Mouse (Mus musculus) lung, postnatal 0 days (tissue): ENCODE results near the gene Tgif1. TPM values are rescaled to one million over a fixed set of nuclear protein-coding genes. Genes with fewer than 3 reads are reported as not detected.

Experiments used
- ATAC-seq: fragments of 200-750 bp; cut with Nextera tagmentation; 2 replicates; pipeline ENCODE4 v1.8.0; 2017; ENCODE audit warnings: moderate library complexity
- DNase-seq: peaks from one replicate; pipeline ENCODE4 v3.0.0-alpha.2; 2016; ENCODE audit warnings: low spot score
- H3K27ac ChIP-seq: fragments of 300-500 bp; sonication (generic); 2 replicates; pipeline ENCODE4 v1.5.1; 2014; ENCODE audit warnings: antibody characterized with exemption, mild to moderate bottlenecking, low read length, mixed read lengths
- H3K27me3 ChIP-seq: fragments of 300-500 bp; sonication (generic); replicated peaks from 2 replicates; pipeline ENCODE4 v1.6.1; 2014; ENCODE audit warnings: low read length, mixed read lengths; ENCODE audit not compliant: insufficient read depth
- H3K36me3 ChIP-seq: fragments of 300-500 bp; sonication (generic); 2 replicates; pipeline ENCODE4 v1.6.1; 2014; ENCODE audit warnings: low read length, mixed read lengths; ENCODE audit not compliant: insufficient read depth
- H3K4me1 ChIP-seq: fragments of 300-500 bp; sonication (generic); 2 replicates; pipeline ENCODE4 v1.6.1; 2014; ENCODE audit warnings: antibody characterized with exemption, low read depth, low read length, mixed read lengths; ENCODE audit not compliant: insufficient read depth
- H3K4me2 ChIP-seq: fragments of 300-500 bp; sonication (generic); replicated peaks from 2 replicates; pipeline ENCODE4 v1.6.1; 2014; ENCODE audit warnings: low read depth, mild to moderate bottlenecking, low read length, moderate library complexity, mixed read lengths
- H3K4me3 ChIP-seq: fragments of 300-500 bp; sonication (generic); 2 replicates; pipeline ENCODE4 v1.5.1; 2014; ENCODE audit warnings: low read depth, low read length
- H3K9ac ChIP-seq: fragments of 300-500 bp; sonication (generic); replicated peaks from 2 replicates; pipeline ENCODE4 v1.6.1; 2014; ENCODE audit warnings: low read depth, mild to moderate bottlenecking
- H3K9me3 ChIP-seq: fragments of 300-500 bp; sonication (generic); 2 replicates; pipeline ENCODE4 v1.6.1; 2016; ENCODE audit warnings: low read length, mixed read lengths
- CTCF ChIP-seq: IDR thresholded peaks from 2 replicates; pipeline ENCODE4 v1.5.1; 2016; ENCODE audit warnings: antibody characterized with exemption, mild to moderate bottlenecking
- EP300 ChIP-seq: IDR thresholded peaks from 2 replicates; pipeline ENCODE4 v1.6.1; 2016; ENCODE audit warnings: antibody characterized with exemption, mild to moderate bottlenecking, control low read depth
- WGBS: fragments of 180-500 bp; shearing (Covaris S2); extraction: QIAGEN DNeasy Blood & Tissue Kit; methylation state at CpG from one replicate; pipeline ENCODE4 v1.1.7; 2014; 5-methylcytosine and 5-hydroxymethylcytosine counted together
- polyA plus RNA-seq: library from polyadenylated mRNA; unstranded; fragments of >200 nt; fragmentation: Nextera tagmentation; extraction: Ambion mirVana; gene quantifications from 2 replicates; pipeline ENCODE4 v1.2.1, GENCODE M21; 2015

Gene Tgif1
- polyA plus RNA-seq, 1 experiment from 2014 or later, result 45.2 TPM

- no peak overlapping the region for H3K4me2 ChIP-seq
- no peak overlapping the region for H3K4me3 ChIP-seq
- 66% methylated on average over 12 of the region's 12 CpGs for WGBS
- DNase-seq (no peak), ATAC-seq (no peak)
- H3K9ac ChIP-seq, result no peak overlapping the region
- H3K27me3 ChIP-seq, result no peaks in the 10 kb centered on the region
- H3K36me3 ChIP-seq, result no peaks in the 10 kb centered on the region
- H3K27ac ChIP-seq, result no peak overlapping the region
- TF ChIP-seq CTCF (no peak), EP300 (no peak)
- H3K4me1 ChIP-seq, result no peaks in the 10 kb centered on the region
- H3K9me3 ChIP-seq, result no peaks in the 10 kb centered on the region
Measured at GRCm38 (mm10) chr17:70826227-70826626, 27.1 kb downstream of the Tgif1 start.

GRCm38 (mm10) chr17:70823083-70823482 is 30.3 kb downstream of the Tgif1 start:
- peak overlapping the region; percentile 35 for H3K4me2 ChIP-seq
- no peaks in the 10 kb centered on the region for H3K4me1 ChIP-seq
- no peaks in the 10 kb centered on the region for H3K9me3 ChIP-seq
- 0 out of 2 replicates have a peak, but pooled peaks cover 12% of the 10 kb centered on the region for H3K27me3 ChIP-seq
- no peak overlapping the region for H3K4me3 ChIP-seq
- no peak overlapping the region for H3K9ac ChIP-seq
- no peak overlapping the region for H3K27ac ChIP-seq
- no peak for TF ChIP-seq CTCF
- TF ChIP-seq EP300, result no peak
- DNase-seq (no peak), ATAC-seq (no peak)
- 50% methylated on average over 8 of the region's 8 CpGs for WGBS
- no peaks in the 10 kb centered on the region for H3K36me3 ChIP-seq

GRCm38 (mm10) chr17:70817862-70818451 is 35.4 kb downstream of the Tgif1 start:
- peak overlapping the region; percentile 40 for H3K4me3 ChIP-seq

GRCm38 (mm10) chr17:70815001-70815400 is 38.3 kb downstream of the Tgif1 start:
- Histone ChIP-seq H3K9me3 (no peaks in the 10 kb centered on the region), H3K27ac (no peak overlapping the region), H3K4me2 (no peak overlapping the region), H3K9ac (no peak overlapping the region), H3K4me3 (no peak overlapping the region), H3K27me3 (peaks cover 25% of the 10 kb centered on the region), H3K36me3 (no peaks in the 10 kb centered on the region), H3K4me1 (no peaks in the 10 kb centered on the region)
- ATAC-seq (no peak), DNase-seq (no peak)
- no peak for TF ChIP-seq EP300
- 70% methylated on average over 8 of the region's 8 CpGs for WGBS

More at GRCm38 (mm10) chr17:70817862-70818451, 35.4 kb downstream of the Tgif1 start:
- H3K9ac ChIP-seq, result no peak overlapping the region
- H3K4me1 ChIP-seq, result no peaks in the 10 kb centered on the region
- peak overlapping the region; percentile 65 for H3K4me2 ChIP-seq
- H3K36me3 ChIP-seq, result no peaks in the 10 kb centered on the region
- no peak for DNase-seq
- no peak for ATAC-seq
- WGBS, result 6% methylated on average over 45 of the region's 51 CpGs
- no peak overlapping the region for H3K27ac ChIP-seq
- TF ChIP-seq CTCF (no peak), EP300 (no peak)
- no peaks in the 10 kb centered on the region for H3K9me3 ChIP-seq
- peaks cover 25% of the 10 kb centered on the region for H3K27me3 ChIP-seq

- H3K27ac ChIP-seq, result no peak overlapping the region
- no peak overlapping the region for H3K9ac ChIP-seq
- no peak overlapping the region for H3K4me2 ChIP-seq
- H3K4me1 ChIP-seq, result no peaks in the 10 kb centered on the region
- H3K9me3 ChIP-seq, result no peaks in the 10 kb centered on the region
- 79% methylated on average over 5 of the region's 5 CpGs for WGBS
- no peaks in the 10 kb centered on the region for H3K36me3 ChIP-seq
- DNase-seq (no peak), ATAC-seq (no peak)
- no peak overlapping the region for H3K4me3 ChIP-seq
- TF ChIP-seq CTCF (no peak), EP300 (no peak)
- H3K27me3 ChIP-seq, result no peaks in the 10 kb centered on the region
Measured at GRCm38 (mm10) chr17:70810795-70811194, 42.6 kb downstream of the Tgif1 start.

- ATAC-seq, result no peak
- H3K9ac ChIP-seq, result no peak overlapping the region
- no peak for TF ChIP-seq EP300
- TF ChIP-seq CTCF, result no peak
- no peak for DNase-seq
- H3K4me2 ChIP-seq, result no peak overlapping the region
- H3K27ac ChIP-seq, result no peak overlapping the region
- H3K4me3 ChIP-seq, result no peak overlapping the region
- no peaks in the 10 kb centered on the region for H3K4me1 ChIP-seq
- no peaks in the 10 kb centered on the region for H3K36me3 ChIP-seq
- WGBS, result 44% methylated on average over 3 of the region's 3 CpGs
- H3K9me3 ChIP-seq, result no peaks in the 10 kb centered on the region
- no peaks in the 10 kb centered on the region for H3K27me3 ChIP-seq
Measured at GRCm38 (mm10) chr17:70809776-70810175, 43.6 kb downstream of the Tgif1 start.

- no peak for ATAC-seq
- Histone ChIP-seq H3K9ac (no peak overlapping the region), H3K4me2 (no peak overlapping the region), H3K9me3 (no peaks in the 10 kb centered on the region), H3K36me3 (no peaks in the 10 kb centered on the region), H3K4me3 (no peak overlapping the region), H3K27ac (no peak overlapping the region), H3K27me3 (no peaks in the 10 kb centered on the region), H3K4me1 (no peaks in the 10 kb centered on the region)
- WGBS, result 42% methylated on average over 14 of the region's 14 CpGs
- TF ChIP-seq CTCF, result no peak
- no peak for TF ChIP-seq EP300
- DNase-seq, result no peak
Measured at GRCm38 (mm10) chr17:70808837-70809236, 44.5 kb downstream of the Tgif1 start.
